ENCODE assay signal across 8 mouse cellular contexts in genomic region chr11:100414021-100414913, GRCm38 (mm10). TPM values are rescaled to one million over a fixed set of nuclear protein-coding genes. Genes with fewer than 3 reads are reported as not detected.
A peak's percentile ranks its signal among the peaks of the same experiment; 100 is the strongest.
DNase-seq lines count a peak whose midpoint lies in the region; ATAC-seq and TF ChIP-seq lines count a peak whose summit lies in the region.

Gene P3h4 (minus strand): TSS chr11:100414836.

- H3K27ac ChIP-seq in forebrain, embryonic 10.5 days = peak within 1 kb of the TSS; percentile 91
- peak within 1 kb of the TSS; percentile 93 to 97 for H3K27ac ChIP-seq in heart, embryonic 14.5 days (replicated peaks in 1 of 2; ENCODE audit: control insufficient read depth in 1 of 2, insufficient read depth in 1 of 2, low read depth in 2 of 2, low read length in 2 of 2)
- H3K27ac ChIP-seq in kidney, postnatal 0 days = peak within 1 kb of the TSS; percentile 93
- H3K27ac ChIP-seq in liver, embryonic 15.5 days (replicated peaks) = peak within 1 kb of the TSS; percentile 24; the same call in 1 of the 2 replicates
- H3K27ac ChIP-seq in neural tube, embryonic 11.5 days (ENCODE audit: low read depth, low read length) = peak within 1 kb of the TSS; percentile 62; the same call in 1 of the 2 replicates
- peak within 1 kb of the TSS; percentile 94 for H3K27ac ChIP-seq in stomach, postnatal 0 days (replicated peaks)

- peak; percentile 94 for DNase-seq in brain, adult 2 months (ENCODE audit: low read depth, low spot score)
- peak; percentile 86 for DNase-seq in forebrain, embryonic 10.5 days (ENCODE audit: extremely low spot score, low spot score)
- peak; percentile 97 for DNase-seq in kidney, postnatal 0 days (ENCODE audit: low spot score)
- peak; percentile 91 for DNase-seq in neural tube, embryonic 11.5 days (ENCODE audit: low spot score)
- DNase-seq in stomach, postnatal 0 days (ENCODE audit: low spot score) = peak; percentile 91

- TF ChIP-seq CTCF in C2C12 (IDR thresholded peaks at IDR 0.05; ENCODE audit: control insufficient read depth, insufficient read depth, insufficient read length) = peak; percentile 98
- TF ChIP-seq CTCF in kidney, postnatal 0 days (IDR thresholded peaks at IDR 0.05; ENCODE audit: low read depth) = peak; percentile 72
- peak; percentile 81 for TF ChIP-seq CTCF in stomach, postnatal 0 days (IDR thresholded peaks at IDR 0.05; ENCODE audit: low read depth)

- peaks cover 86% of the 10 kb centered on the region for H3K79me2 ChIP-seq in C2C12 (ENCODE audit: control insufficient read depth, insufficient read depth)

- H3K27me3 ChIP-seq in C2C12 (ENCODE audit: control insufficient read depth, insufficient read depth, insufficient read length) = no peaks in the 10 kb centered on the region
- H3K27me3 ChIP-seq in forebrain, embryonic 10.5 days (ENCODE audit: poor library complexity, severe bottlenecking) = peaks cover 51% of the 10 kb centered on the region
- no peaks in the 10 kb centered on the region for H3K27me3 ChIP-seq in heart, embryonic 14.5 days (ENCODE audit: control insufficient read depth, insufficient read depth, low read length)
- no peaks in the 10 kb centered on the region for H3K27me3 ChIP-seq in kidney, postnatal 0 days (ENCODE audit: insufficient read depth, low read length)
- H3K27me3 ChIP-seq in liver, embryonic 15.5 days = peaks cover 62% of the 10 kb centered on the region
- peaks cover 8% of the 10 kb centered on the region; the same call in 1 of the 2 replicates for H3K27me3 ChIP-seq in neural tube, embryonic 11.5 days (ENCODE audit: control insufficient read depth, insufficient read depth, low read length)
- no peaks in the 10 kb centered on the region for H3K27me3 ChIP-seq in stomach, postnatal 0 days (ENCODE audit: control insufficient read depth, insufficient read depth, low read length)

- H3K4me2 ChIP-seq in heart, embryonic 14.5 days (ENCODE audit: low read length) = peak within 1 kb of the TSS; percentile 84
- H3K4me2 ChIP-seq in kidney, postnatal 0 days (ENCODE audit: low read length) = peak within 1 kb of the TSS; percentile 71
- peak within 1 kb of the TSS; percentile 67 for H3K4me2 ChIP-seq in liver, embryonic 15.5 days
- H3K4me2 ChIP-seq in neural tube, embryonic 11.5 days (ENCODE audit: low read depth) = peak within 1 kb of the TSS; percentile 69
- peak within 1 kb of the TSS; percentile 79 for H3K4me2 ChIP-seq in stomach, postnatal 0 days (replicated peaks; ENCODE audit: low read depth)

- TF ChIP-seq EP300 in stomach, postnatal 0 days (optimal IDR thresholded peaks at IDR 0.05) = no peak

- H3K4me1 ChIP-seq in forebrain, embryonic 10.5 days = peaks cover 51% of the 10 kb centered on the region
- peaks cover 28 to 33% of the 10 kb centered on the region in 2 experiments for H3K4me1 ChIP-seq in heart, embryonic 14.5 days (ENCODE audit: control insufficient read depth in 2 of 2, insufficient read depth in 2 of 2, low read length in 2 of 2)
- peaks cover 23% of the 10 kb centered on the region for H3K4me1 ChIP-seq in kidney, postnatal 0 days (replicated peaks; ENCODE audit: insufficient read depth, low read length)
- peaks cover 13% of the 10 kb centered on the region for H3K4me1 ChIP-seq in liver, embryonic 15.5 days (replicated peaks)
- H3K4me1 ChIP-seq in neural tube, embryonic 11.5 days (ENCODE audit: control insufficient read depth, insufficient read depth, low read length) = 0 out of 2 replicates have a peak, but pooled peaks cover 7% of the 10 kb centered on the region
- peaks cover 7% of the 10 kb centered on the region; the same call in 1 of the 2 replicates for H3K4me1 ChIP-seq in stomach, postnatal 0 days (replicated peaks; ENCODE audit: control insufficient read depth, insufficient read depth)

- peak; percentile 93 for ATAC-seq in heart, embryonic 14.5 days (ENCODE audit: insufficient number of reproducible peaks, insufficient read depth, low FRiP score, low read depth)
- ATAC-seq in kidney, postnatal 0 days (replicated peaks; ENCODE audit: low FRiP score, low read depth) = peak; percentile 94
- peak; percentile 77 for ATAC-seq in liver, embryonic 15.5 days (ENCODE audit: insufficient read depth)
- peak; percentile 85 for ATAC-seq in neural tube, embryonic 11.5 days (ENCODE audit: insufficient read depth, low FRiP score, low TSS enrichment)
- peak; percentile 90 for ATAC-seq in stomach, postnatal 0 days (ENCODE audit: low FRiP score, low TSS enrichment)

- peak within 1 kb of the TSS; percentile 88 for H3K4me3 ChIP-seq in C2C12 (ENCODE audit: insufficient read depth, poor library complexity, severe bottlenecking)
- peak within 1 kb of the TSS; percentile 74 for H3K4me3 ChIP-seq in forebrain, embryonic 10.5 days
- peak within 1 kb of the TSS; percentile 55 to 78 for H3K4me3 ChIP-seq in heart, embryonic 14.5 days (ENCODE audit: control insufficient read depth in 1 of 2, insufficient read depth in 1 of 2, low read depth in 1 of 2, low read length in 2 of 2)
- peak within 1 kb of the TSS; percentile 64 for H3K4me3 ChIP-seq in kidney, postnatal 0 days (replicated peaks; ENCODE audit: low read depth, low read length)
- peak within 1 kb of the TSS; percentile 57 for H3K4me3 ChIP-seq in liver, embryonic 15.5 days (replicated peaks)
- peak within 1 kb of the TSS; percentile 61 for H3K4me3 ChIP-seq in neural tube, embryonic 11.5 days (ENCODE audit: low read depth, low read length)
- H3K4me3 ChIP-seq in stomach, postnatal 0 days (ENCODE audit: low read depth, low read length) = peak within 1 kb of the TSS; percentile 71

- peak within 1 kb of the TSS; percentile 88 for H3K9ac ChIP-seq in heart, embryonic 14.5 days (ENCODE audit: low read length)
- peak within 1 kb of the TSS; percentile 77 for H3K9ac ChIP-seq in kidney, postnatal 0 days (ENCODE audit: low read depth, low read length)
- peak within 1 kb of the TSS; percentile 21; the same call in 1 of the 2 replicates for H3K9ac ChIP-seq in liver, embryonic 15.5 days
- H3K9ac ChIP-seq in neural tube, embryonic 11.5 days (ENCODE audit: low read length) = peak within 1 kb of the TSS; percentile 73
- H3K9ac ChIP-seq in stomach, postnatal 0 days (ENCODE audit: low read length) = peak within 1 kb of the TSS; percentile 83

- peaks cover 59% of the 10 kb centered on the region for H3K79me3 ChIP-seq in C2C12 (ENCODE audit: low read depth)

- H3K9me3 ChIP-seq in forebrain, embryonic 10.5 days = no peaks in the 10 kb centered on the region
- H3K9me3 ChIP-seq in heart, embryonic 14.5 days (ENCODE audit: control insufficient read depth, low read length) = no peaks in the 10 kb centered on the region
- H3K9me3 ChIP-seq in kidney, postnatal 0 days (replicated peaks; ENCODE audit: low read length) = no peaks in the 10 kb centered on the region
- H3K9me3 ChIP-seq in liver, embryonic 15.5 days (replicated peaks) = no peaks in the 10 kb centered on the region
- no peaks in the 10 kb centered on the region for H3K9me3 ChIP-seq in neural tube, embryonic 11.5 days (ENCODE audit: control insufficient read depth, low read length)
- no peaks in the 10 kb centered on the region for H3K9me3 ChIP-seq in stomach, postnatal 0 days (ENCODE audit: control insufficient read depth, low read length)

- H3ac ChIP-seq in C2C12 (ENCODE audit: control insufficient read depth, insufficient read length, low read depth) = peak within 1 kb of the TSS; percentile 94

- 1% methylated on average over 93 of the region's 93 CpGs for WGBS in forebrain, embryonic 10.5 days
- under 1% methylated on average over 92 of the region's 93 CpGs for WGBS in heart, embryonic 14.5 days
- WGBS in kidney, postnatal 0 days = under 1% methylated on average over 92 of the region's 93 CpGs
- WGBS in liver, embryonic 15.5 days (ENCODE audit: insufficient replicate concordance) = 2% methylated on average over 93 of the region's 93 CpGs
- 2% methylated on average over 91 of the region's 93 CpGs for WGBS in neural tube, embryonic 11.5 days
- 1% methylated on average over 86 of the region's 93 CpGs for WGBS in stomach, postnatal 0 days

- peaks cover 48% of the 10 kb centered on the region for H3K36me3 ChIP-seq in C2C12 (ENCODE audit: control insufficient read depth, insufficient read depth)
- H3K36me3 ChIP-seq in forebrain, embryonic 10.5 days (replicated peaks) = peaks cover 10% of the 10 kb centered on the region
- H3K36me3 ChIP-seq in heart, embryonic 14.5 days (ENCODE audit: control insufficient read depth, insufficient read depth, low read length) = peaks cover 38% of the 10 kb centered on the region
- H3K36me3 ChIP-seq in kidney, postnatal 0 days (ENCODE audit: insufficient read depth, low read length) = 0 out of 2 replicates have a peak, but pooled peaks cover 7% of the 10 kb centered on the region
- no peaks in the 10 kb centered on the region for H3K36me3 ChIP-seq in liver, embryonic 15.5 days (replicated peaks)
- no peaks in the 10 kb centered on the region for H3K36me3 ChIP-seq in neural tube, embryonic 11.5 days (ENCODE audit: control insufficient read depth, insufficient read depth, low read length)
- no peaks in the 10 kb centered on the region for H3K36me3 ChIP-seq in stomach, postnatal 0 days (ENCODE audit: control insufficient read depth, insufficient read depth, low read length)

TF ChIP-seq in C2C12, 6 proteins besides CTCF, POLR2A, EP300 and RAD21:
- TF ChIP-seq MAX (IDR thresholded peaks at IDR 0.05) = peak; percentile 91
- TF ChIP-seq MYOG (IDR thresholded peaks at IDR 0.05; ENCODE audit: control insufficient read depth, extremely low read depth, insufficient read length) = no peak

RNA-seq across cellular contexts. Expression of gene P3h4, which starts in this region (rescaled TPM):
- 185 TPM for polyA plus RNA-seq in C2C12 (2012; fragmentation: generic; extraction: Trizol)
- 18.7 and 20.5 TPM in 2 replicates for polyA plus RNA-seq in forebrain, embryonic 10.5 days (2016; fragmentation: Nextera tagmentation; extraction: Ambion mirVana)
- 54.7 and 58.1 TPM in 2 replicates for polyA plus RNA-seq in heart, embryonic 14.5 days (2014; fragmentation: Nextera tagmentation; extraction: Ambion mirVana)
- 51.4 and 54.5 TPM in 2 replicates for polyA plus RNA-seq in kidney, postnatal 0 days (2015; fragmentation: Nextera tagmentation; extraction: Ambion mirVana)
- 3.6 and 4.0 TPM in 2 replicates for polyA plus RNA-seq in liver, embryonic 15.5 days (2015; fragmentation: Nextera tagmentation; extraction: Ambion mirVana)
- polyA plus RNA-seq in neural tube, embryonic 11.5 days (2014; fragmentation: Nextera tagmentation; extraction: Ambion mirVana) = 23.7 and 26.0 TPM in 2 replicates
- polyA plus RNA-seq in stomach, postnatal 0 days (2015; fragmentation: Nextera tagmentation; extraction: Ambion mirVana) = 40.6 and 43.2 TPM in 2 replicates

Comparison
In these comparisons a context has a peak if more than half of its experiments do, and no peak if none do; other contexts are left out.
1. Peak in every context shown above with its lines: DNase-seq, ATAC-seq, H3K4me3 ChIP-seq and H3K27ac ChIP-seq.
2. H3K27ac ChIP-seq: peak in every context shown above with its lines; median percentile 95 in heart, embryonic 14.5 days; 94 in stomach, postnatal 0 days; 93 in kidney, postnatal 0 days; 91 in forebrain, embryonic 10.5 days; 62 in neural tube, embryonic 11.5 days; 24 in liver, embryonic 15.5 days.
3. H3K9ac ChIP-seq: peak in every context shown above with its lines; median percentile 88 in heart, embryonic 14.5 days; 83 in stomach, postnatal 0 days; 77 in kidney, postnatal 0 days; 73 in neural tube, embryonic 11.5 days; 21 in liver, embryonic 15.5 days.